Comparison of ENCODE assay signal across 15 mouse cellular contexts in the genomic region with DNA sequence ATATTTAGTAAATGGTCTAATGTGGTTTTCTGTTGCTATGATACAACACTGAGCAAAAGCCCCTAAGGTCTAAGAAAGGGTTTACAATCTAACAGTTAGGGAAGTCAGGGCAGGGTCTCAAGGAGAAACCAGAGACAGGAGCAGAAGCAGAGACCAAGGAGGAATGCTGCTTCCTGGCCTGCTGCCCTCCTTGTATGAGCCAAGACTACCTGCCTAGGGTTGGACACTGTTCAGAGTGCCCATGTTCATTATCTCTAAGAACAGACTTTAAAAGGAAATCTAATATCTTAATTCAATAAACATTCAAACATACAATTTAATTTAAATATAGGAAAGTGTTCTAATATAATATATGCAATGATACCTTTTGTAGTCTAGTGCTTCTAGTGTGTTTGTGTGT.
"Had no signal": no experiment of that assay in that cellular context is flagged by ENCODE, and none has a peak within 500 bp of the region (broad histone marks: within the 10 kb centered on the region; RNA-seq: fewer than 3 reads in every experiment).

No protein-coding gene starts in this region.

- DNase-seq: heart, postnatal 10 days; heart, postnatal 14 days; heart, postnatal 36 days; heart, postnatal 4 days; kidney, adult 11 months; kidney, adult 18-20 months; kidney, adult 2 months; kidney, adult 8-10 months; kidney, adult 9 months; kidney, postnatal 10 days; kidney, postnatal 14 days; kidney, postnatal 25 days; kidney, postnatal 4 days; layer of hippocampus, adult 9-11 months; layer of hippocampus, postnatal 36 days had no signal
